Mouse (Mus musculus): ENCODE measurements around the gene Lyg2. TPM values are rescaled to one million over a fixed set of nuclear protein-coding genes. Genes with fewer than 3 reads are reported as not detected.

The Lyg2 gene
- total RNA-seq (2018; cell fraction: chromatin; rRNA removed): not detected
- total RNA-seq (2018; cell fraction: cytosol; rRNA removed): not detected
- total RNA-seq (2018; cell fraction: nucleus; rRNA removed): not detected
- not detected in 3 replicates for polyA plus RNA-seq (2018)

DNA sequence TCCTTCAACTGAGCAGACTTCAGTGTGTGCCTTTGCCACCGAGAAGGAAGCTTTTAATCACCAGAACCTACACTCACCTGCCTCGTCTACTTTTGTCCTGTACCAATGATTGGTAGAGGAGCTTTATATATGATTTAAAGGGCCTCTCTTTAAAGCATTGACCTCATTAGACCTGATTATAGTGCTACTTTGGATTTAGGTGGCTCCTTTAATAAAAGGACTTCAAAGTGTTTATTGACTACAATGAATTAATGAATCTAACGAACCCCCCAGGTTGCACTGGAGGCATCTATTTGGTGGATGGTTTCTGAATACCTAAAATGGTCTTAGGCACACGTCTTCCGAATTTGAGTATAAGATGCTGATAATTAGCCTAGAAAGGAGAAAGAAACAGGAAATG lies at the start of gene Lyg2:
Gene Lyg2 (minus strand): TSS at position 101 of the 400 bp plus-strand sequence.
- H3K36me3 ChIP-seq (ENCODE audit: inconsistent target): no peaks in the 10 kb centered on the region
- no peak within 1 kb of the TSS for H3K27ac ChIP-seq
- 79% methylated on average over 5 of the region's 5 CpGs for WGBS (ENCODE audit: missing documents)
- no peaks in the 10 kb centered on the region for H3K79me2 ChIP-seq (ENCODE audit: inconsistent target)
- no peak within 1 kb of the TSS for H3K4me3 ChIP-seq (ENCODE audit: inconsistent target)

DNA sequence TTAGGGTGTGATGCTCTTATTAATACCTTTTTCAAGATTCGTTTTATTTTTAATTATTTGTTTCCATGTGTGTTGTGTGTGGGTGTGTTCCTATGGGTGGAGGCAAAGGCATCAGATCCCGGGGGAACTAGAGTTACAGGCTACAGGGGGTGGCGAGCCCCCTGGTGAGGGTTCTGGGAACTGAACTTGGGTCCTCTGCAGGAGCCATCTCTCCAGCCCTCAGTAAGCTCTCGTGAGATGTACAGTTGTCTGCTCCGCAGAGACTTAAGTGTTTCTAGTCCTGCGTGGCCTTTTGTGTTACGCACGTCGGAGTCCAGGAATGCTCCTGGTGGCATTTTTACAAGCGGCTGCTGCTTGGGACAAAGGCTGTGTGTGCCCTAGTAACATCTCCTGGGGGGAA lies 49.3 kb upstream of the Lyg2 start:
- WGBS (ENCODE audit: missing documents): 86% methylated on average over 10 of the region's 10 CpGs
- no peaks in the 10 kb centered on the region for H3K36me3 ChIP-seq (ENCODE audit: inconsistent target)
- H3K27ac ChIP-seq: no peak overlapping the region
- no peaks in the 10 kb centered on the region for H3K79me2 ChIP-seq (ENCODE audit: inconsistent target)
- H3K4me3 ChIP-seq (ENCODE audit: inconsistent target): no peak overlapping the region

DNA sequence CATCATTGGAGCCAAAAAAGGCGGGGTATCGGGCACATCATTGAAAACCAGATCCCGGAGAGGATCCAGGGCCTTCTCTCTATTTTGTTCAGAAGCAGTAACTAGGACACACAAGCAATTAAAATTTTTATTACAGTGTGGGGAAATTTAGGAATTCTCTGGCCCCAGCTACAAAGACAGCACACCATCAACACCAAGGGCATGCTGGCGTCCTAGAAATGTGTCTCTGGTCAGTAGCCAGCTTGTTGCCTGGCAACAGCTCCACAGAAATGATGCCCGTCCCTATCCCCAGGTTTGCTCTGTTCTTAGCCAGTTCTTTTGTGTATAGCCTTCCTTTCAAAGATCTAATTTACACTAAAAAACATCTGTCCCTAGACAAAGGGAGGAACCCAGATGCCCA lies 43.2 kb upstream of the Lyg2 start:
- Histone ChIP-seq H3K4me3 (ENCODE audit: inconsistent target) (no peak overlapping the region), H3K36me3 (ENCODE audit: inconsistent target) (no peaks in the 10 kb centered on the region), H3K79me2 (ENCODE audit: inconsistent target) (no peaks in the 10 kb centered on the region), H3K27ac (no peak overlapping the region)
- WGBS (ENCODE audit: missing documents): 93% methylated on average over 5 of the region's 5 CpGs

DNA sequence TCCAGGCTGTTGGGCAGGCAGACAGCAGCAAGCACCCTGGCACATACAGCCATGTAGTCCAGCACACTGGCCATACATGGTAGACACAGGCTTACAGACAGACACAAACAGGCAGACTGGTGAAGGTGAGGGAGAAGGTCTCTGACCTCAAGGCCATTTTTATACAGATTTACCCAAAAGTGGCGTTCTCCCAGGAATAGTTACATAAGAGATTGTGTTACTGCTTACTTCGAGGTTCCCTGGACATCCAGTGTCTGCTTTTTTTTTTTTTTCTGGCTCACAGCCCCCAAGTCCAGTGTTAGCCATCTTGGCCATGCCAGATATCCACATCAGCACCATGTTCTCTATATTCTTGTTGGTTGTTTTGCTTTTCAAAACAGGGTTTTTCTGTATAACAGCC lies 42.2 kb upstream of the Lyg2 start:
- WGBS (ENCODE audit: missing documents): 96% methylated on average over 2 of the region's 2 CpGs
- Histone ChIP-seq H3K27ac (no peak overlapping the region), H3K4me3 (ENCODE audit: inconsistent target) (no peak overlapping the region), H3K79me2 (ENCODE audit: inconsistent target) (no peaks in the 10 kb centered on the region), H3K36me3 (ENCODE audit: inconsistent target) (no peaks in the 10 kb centered on the region)

DNA sequence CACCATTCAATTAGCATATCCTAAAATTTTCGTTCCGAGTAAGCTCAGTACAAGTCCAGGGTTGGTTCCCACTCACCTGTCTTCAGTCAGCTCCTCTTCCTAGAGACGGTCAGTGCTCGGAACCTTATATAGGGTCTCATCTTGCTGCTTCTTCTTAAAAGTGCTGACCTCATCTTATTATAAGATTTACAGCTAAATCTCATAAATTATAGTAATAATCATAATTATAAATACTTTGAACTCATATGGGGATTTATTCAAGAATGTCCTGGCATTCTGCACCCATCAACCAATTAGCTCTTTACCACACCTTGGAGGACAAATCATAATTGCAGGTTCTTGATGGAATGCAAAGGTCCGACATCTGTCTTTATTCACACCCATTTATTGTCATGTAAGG lies 41.4 kb upstream of the Lyg2 start, which contains the start of gene Lyg1:
Gene Lyg1 (minus strand): TSS at position 101 of the 400 bp plus-strand sequence.
- Histone ChIP-seq H3K27ac (no peak within 1 kb of the TSS), H3K79me2 (ENCODE audit: inconsistent target) (no peaks in the 10 kb centered on the region), H3K4me3 (ENCODE audit: inconsistent target) (no peak within 1 kb of the TSS), H3K36me3 (ENCODE audit: inconsistent target) (no peaks in the 10 kb centered on the region)
- WGBS (ENCODE audit: missing documents): 91% methylated on average over 5 of the region's 5 CpGs

DNA sequence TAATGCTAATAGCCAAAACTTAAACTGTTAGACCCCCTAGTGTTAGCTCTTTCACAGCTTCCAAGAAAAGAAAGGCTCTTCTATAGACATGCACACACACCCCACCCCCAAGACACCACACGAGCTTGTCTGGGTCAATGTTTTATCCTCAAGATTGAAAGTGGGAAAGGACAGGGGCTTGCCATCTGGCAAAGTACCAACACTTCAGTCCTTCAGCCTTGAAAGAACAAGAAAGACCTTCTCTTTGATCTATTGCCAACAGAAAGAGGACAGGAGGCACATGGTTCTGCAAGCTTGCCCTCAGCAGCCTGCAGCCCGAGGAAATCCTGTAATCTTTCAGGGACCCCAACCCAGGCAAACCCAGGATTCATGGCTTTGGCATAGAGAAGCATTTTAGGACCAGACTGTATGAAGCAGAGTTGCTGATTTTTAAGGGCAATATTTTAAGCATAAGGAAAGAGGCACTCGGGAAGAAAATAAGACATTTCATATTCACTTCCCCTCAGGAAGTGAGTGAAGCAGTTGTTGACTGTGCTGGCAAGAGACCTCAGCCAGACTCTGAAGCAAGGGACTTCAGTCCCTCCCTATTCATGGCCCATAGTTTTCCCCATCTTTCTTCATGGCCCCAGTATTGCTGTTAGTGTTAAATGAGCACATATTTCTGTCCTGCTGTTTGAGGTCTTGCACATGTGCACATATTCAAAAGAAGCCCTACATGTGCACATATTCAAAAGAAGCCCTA lies 40.6 kb upstream of the Lyg2 start:
- no peak overlapping the region for H3K4me3 ChIP-seq (ENCODE audit: inconsistent target)
- WGBS (ENCODE audit: missing documents): 3% methylated on average over 3 of the region's 3 CpGs
- H3K79me2 ChIP-seq (ENCODE audit: inconsistent target): no peaks in the 10 kb centered on the region
- H3K27ac ChIP-seq: no peak overlapping the region
- H3K36me3 ChIP-seq (ENCODE audit: inconsistent target): no peaks in the 10 kb centered on the region

DNA sequence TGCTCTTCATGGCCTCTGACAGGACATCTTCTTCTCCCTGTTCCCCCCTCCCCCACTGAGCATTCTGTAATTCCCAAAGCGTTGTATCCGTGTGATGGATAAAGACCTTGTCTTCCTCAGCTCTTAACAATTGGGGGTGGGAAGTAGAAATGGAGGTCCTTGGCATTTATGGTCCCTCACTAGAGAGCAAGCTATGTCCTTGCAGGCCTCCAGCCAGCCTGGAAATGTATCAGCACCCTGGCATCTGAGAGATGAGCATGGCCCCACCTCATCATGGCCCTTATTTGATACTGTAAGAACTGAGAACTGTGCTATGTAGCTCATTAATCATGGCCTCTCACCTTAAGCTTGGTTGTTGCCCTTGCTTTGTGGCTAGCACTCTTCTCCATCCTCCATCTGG lies 39.0 kb upstream of the Lyg2 start:
- Histone ChIP-seq H3K27ac (no peak overlapping the region), H3K79me2 (ENCODE audit: inconsistent target) (no peaks in the 10 kb centered on the region), H3K36me3 (ENCODE audit: inconsistent target) (no peaks in the 10 kb centered on the region), H3K4me3 (ENCODE audit: inconsistent target) (no peak overlapping the region)
- 95% methylated on average over 2 of the region's 2 CpGs for WGBS (ENCODE audit: missing documents)

DNA sequence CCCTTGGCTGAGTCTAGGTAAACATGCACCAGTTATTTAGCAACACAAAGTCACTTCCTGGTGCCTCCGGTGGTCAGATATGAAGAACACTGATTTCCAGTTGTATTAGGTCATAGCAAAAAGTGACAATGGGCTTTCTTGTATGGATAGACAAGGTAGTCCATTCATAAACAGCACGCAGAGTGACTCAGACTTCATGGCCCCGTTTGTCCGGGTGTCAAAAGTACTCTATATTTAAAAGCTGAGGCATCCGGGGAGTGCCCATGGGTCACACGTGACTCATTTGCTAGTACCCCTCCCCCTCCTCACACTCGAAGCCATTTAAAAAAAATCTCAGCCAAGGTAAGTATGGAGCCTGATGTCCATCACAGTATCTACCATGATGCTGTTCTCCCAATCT lies 38.5 kb upstream of the Lyg2 start:
- Histone ChIP-seq H3K36me3 (ENCODE audit: inconsistent target) (no peaks in the 10 kb centered on the region), H3K27ac (no peak overlapping the region), H3K4me3 (ENCODE audit: inconsistent target) (no peak overlapping the region), H3K79me2 (ENCODE audit: inconsistent target) (no peaks in the 10 kb centered on the region)
- WGBS (ENCODE audit: missing documents): 93% methylated on average over 7 of the region's 7 CpGs

DNA sequence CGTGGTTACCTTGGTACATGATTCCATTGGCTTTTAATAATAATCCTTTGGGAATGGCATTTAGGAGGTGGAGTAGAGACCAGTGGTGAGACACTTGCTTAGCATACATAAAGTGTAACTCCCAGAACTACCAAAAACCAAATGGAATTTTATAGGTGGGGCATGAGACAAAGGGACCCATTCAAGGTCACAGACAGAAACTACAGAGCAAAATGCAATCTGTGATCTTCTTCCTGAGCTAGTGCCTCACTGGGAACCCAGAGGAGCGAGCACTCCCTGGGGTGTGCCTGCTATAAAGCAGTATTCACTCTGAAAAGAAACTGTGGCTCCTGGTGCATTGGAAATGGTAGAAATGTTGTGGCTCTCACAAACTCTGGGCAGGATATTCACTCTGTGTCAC lies 32.6 kb upstream of the Lyg2 start:
- 80% methylated on average over 2 of the region's 2 CpGs for WGBS (ENCODE audit: missing documents)
- Histone ChIP-seq H3K27ac (no peak overlapping the region), H3K4me3 (ENCODE audit: inconsistent target) (no peak overlapping the region)

DNA sequence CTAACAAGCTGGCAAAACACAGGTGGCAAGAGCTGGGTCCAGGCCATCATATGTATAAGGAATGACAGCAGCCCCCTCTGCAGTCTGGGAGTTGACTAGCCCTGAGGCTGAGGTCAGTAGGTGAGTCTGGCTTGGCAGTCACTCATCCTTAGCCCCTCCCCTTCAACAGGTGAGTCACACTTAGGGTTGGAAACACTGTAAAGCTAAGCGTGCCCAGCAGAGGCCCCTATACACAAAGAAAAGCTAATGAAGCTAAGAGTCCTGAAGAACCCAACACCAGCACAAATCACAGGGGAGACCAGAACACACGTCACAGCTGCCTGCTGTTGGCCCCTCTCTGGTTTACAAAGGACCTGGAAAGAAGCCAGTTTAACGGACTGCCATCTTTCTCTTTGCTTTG lies 15.5 kb upstream of the Lyg2 start:
- no peaks in the 10 kb centered on the region for H3K36me3 ChIP-seq (ENCODE audit: inconsistent target)
- H3K4me3 ChIP-seq (ENCODE audit: inconsistent target): no peak overlapping the region
- 19% methylated on average over 3 of the region's 3 CpGs for WGBS (ENCODE audit: missing documents)
- H3K79me2 ChIP-seq (ENCODE audit: inconsistent target): no peaks in the 10 kb centered on the region
- no peak overlapping the region for H3K27ac ChIP-seq

More for the DNA sequence above, 32.6 kb upstream of the Lyg2 start:
- no peaks in the 10 kb centered on the region for H3K79me2 ChIP-seq (ENCODE audit: inconsistent target)
- H3K36me3 ChIP-seq (ENCODE audit: inconsistent target): no peaks in the 10 kb centered on the region

DNA sequence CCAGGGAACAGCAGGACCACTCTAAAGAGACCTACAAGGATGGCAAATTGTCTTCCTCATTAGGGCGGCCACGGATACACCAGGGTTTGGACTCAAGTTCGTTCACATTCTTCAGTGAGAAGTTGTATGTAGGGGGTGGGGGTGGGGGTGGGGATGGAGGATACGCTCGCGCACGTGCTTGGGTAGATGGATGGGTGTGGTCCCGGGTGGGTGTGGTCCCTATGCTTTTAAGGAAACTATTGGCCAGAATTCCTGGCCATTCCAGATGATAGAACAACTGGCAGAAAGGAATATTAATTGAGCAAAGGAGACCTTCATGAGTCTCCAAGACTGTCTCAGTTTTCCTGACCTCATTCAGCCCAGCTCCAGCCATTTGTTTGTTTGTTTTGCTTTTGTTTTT lies 9.7 kb upstream of the Lyg2 start:
- WGBS (ENCODE audit: missing documents): 76% methylated on average over 8 of the region's 8 CpGs

DNA sequence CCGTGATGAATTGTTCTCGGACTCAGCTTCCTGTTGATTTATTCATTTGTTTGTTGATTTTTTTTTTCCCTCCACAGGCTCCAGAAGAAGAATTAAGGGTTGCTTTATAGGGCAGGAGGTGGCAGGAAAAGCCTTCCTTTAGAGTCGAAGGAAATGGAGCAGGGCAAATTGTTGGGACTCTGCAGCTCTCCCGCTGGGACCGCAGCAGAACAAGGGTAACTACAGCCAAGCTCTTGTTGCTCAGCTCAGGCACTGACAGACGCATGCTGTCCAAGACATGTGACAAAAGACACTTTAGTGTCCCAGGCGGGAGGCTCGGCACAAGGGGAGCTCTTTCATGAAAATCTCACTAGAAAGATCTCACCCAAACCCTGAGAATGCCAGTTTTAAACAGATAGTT lies 6.2 kb upstream of the Lyg2 start:
- Histone ChIP-seq H3K4me3 (ENCODE audit: inconsistent target) (no peak overlapping the region), H3K27ac (no peak overlapping the region), H3K79me2 (ENCODE audit: inconsistent target) (no peaks in the 10 kb centered on the region), H3K36me3 (ENCODE audit: inconsistent target) (no peaks in the 10 kb centered on the region)
- 64% methylated on average over 8 of the region's 8 CpGs for WGBS (ENCODE audit: missing documents)

More for the DNA sequence above, 9.7 kb upstream of the Lyg2 start:
- Histone ChIP-seq H3K36me3 (ENCODE audit: inconsistent target) (no peaks in the 10 kb centered on the region), H3K4me3 (ENCODE audit: inconsistent target) (no peak overlapping the region), H3K27ac (no peak overlapping the region), H3K79me2 (ENCODE audit: inconsistent target) (no peaks in the 10 kb centered on the region)

DNA sequence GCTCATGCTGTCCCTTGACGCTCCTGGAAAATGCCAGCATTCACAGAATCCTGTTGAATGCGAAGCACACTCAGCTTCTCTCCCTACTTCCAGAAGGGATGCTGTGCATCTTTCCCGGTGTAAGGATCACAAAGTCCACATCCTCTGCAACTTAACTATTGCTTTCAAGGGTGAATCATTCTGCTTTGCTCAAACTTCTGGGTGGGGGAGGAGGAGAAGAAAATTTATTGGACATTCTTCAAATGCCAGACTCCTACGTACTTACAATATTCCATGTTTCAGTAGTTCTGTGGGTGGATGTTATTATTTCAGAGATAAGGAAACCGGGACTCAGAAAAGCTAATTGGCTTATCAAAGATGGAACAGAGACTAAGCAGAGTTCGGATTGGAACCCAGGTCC lies 1.8 kb upstream of the Lyg2 start:
- H3K4me3 ChIP-seq (ENCODE audit: inconsistent target): no peak overlapping the region
- WGBS (ENCODE audit: missing documents): 87% methylated on average over 6 of the region's 6 CpGs
- H3K27ac ChIP-seq: no peak overlapping the region
- no peaks in the 10 kb centered on the region for H3K79me2 ChIP-seq (ENCODE audit: inconsistent target)
- H3K36me3 ChIP-seq (ENCODE audit: inconsistent target): no peaks in the 10 kb centered on the region

DNA sequence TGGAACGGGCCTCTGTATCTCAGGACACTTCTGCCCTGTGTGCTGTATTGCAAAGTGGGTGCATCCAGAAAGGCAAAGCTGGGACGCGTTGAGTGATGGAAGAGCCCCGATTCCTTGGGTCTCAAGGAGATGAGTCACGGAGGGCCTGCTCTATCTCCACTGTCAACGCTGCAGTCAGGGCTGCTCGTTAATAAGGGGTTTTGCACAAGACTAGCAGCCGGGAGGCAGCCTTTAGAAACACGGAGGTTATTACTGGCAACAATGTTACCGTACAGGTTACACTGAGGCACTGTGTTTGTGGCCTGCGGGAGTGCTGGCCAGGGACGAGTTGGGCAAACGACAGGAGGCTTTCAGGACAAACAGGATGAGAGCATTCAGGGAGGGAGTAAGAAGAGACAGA lies 1.4 kb upstream of the Lyg2 start:
- Histone ChIP-seq H3K36me3 (ENCODE audit: inconsistent target) (no peaks in the 10 kb centered on the region), H3K4me3 (ENCODE audit: inconsistent target) (no peak overlapping the region), H3K27ac (no peak overlapping the region), H3K79me2 (ENCODE audit: inconsistent target) (no peaks in the 10 kb centered on the region)
- 84% methylated on average over 13 of the region's 13 CpGs for WGBS (ENCODE audit: missing documents)

DNA sequence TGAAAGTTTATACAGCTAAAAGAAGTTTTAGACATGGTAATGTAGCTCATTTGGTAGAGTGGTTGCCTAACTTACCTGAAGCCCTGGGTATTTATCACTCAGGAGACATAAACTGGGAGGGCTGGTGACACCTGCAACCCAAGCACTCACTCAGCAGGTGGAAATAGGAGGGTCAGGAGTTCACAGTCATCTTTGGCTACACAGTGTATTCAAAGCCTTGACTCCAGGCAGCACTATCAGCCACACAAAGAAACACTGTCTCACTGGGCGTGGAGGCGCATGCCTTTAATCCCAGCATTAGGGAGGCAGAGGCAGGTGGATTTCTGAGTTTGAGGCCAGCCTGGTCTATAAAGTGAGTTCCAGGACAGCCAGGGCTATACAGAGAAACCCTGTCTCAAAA lies 3.5 kb downstream of the Lyg2 start:
- WGBS (ENCODE audit: missing documents): 100% methylated on average over 2 of the region's 2 CpGs
- H3K27ac ChIP-seq: no peak overlapping the region
- no peaks in the 10 kb centered on the region for H3K36me3 ChIP-seq (ENCODE audit: inconsistent target)
- H3K79me2 ChIP-seq (ENCODE audit: inconsistent target): no peaks in the 10 kb centered on the region
- H3K4me3 ChIP-seq (ENCODE audit: inconsistent target): no peak overlapping the region

DNA sequence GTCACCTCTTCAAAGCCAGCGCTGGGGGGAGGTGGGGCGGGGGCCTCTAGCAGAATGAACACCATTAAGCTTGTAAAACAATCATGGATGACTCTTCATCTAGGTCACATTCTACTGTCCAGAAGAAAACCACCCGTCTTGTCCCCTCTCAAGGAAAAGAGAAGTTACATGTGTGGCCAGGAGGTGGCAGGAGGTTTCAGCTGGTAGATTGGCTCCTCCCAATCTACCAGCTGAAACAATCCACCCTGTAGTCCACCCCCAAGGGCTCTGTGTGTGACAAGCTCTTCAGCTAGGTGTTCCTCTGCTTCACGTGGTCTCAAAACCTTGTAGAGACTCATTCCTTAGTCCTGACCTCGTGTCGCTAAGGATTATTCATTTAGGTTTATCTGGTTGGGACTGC lies 13.1 kb downstream of the Lyg2 start:
- no peaks in the 10 kb centered on the region for H3K79me2 ChIP-seq (ENCODE audit: inconsistent target)
- H3K36me3 ChIP-seq (ENCODE audit: inconsistent target): peaks cover 8% of the 10 kb centered on the region
- H3K27ac ChIP-seq: no peak overlapping the region
- 31% methylated on average over 6 of the region's 6 CpGs for WGBS (ENCODE audit: missing documents)
- no peak overlapping the region for H3K4me3 ChIP-seq (ENCODE audit: inconsistent target)

Measured in macrophage (primary cell).